Mouse (Mus musculus): ENCODE results near the gene Tmem38b. TPM values are rescaled to one million over a fixed set of nuclear protein-coding genes. Genes with fewer than 3 reads are reported as not detected.

Tmem38b gene
- polyA plus RNA-seq, 1 experiment from 2014 or later = 3.3 TPM

DNA sequence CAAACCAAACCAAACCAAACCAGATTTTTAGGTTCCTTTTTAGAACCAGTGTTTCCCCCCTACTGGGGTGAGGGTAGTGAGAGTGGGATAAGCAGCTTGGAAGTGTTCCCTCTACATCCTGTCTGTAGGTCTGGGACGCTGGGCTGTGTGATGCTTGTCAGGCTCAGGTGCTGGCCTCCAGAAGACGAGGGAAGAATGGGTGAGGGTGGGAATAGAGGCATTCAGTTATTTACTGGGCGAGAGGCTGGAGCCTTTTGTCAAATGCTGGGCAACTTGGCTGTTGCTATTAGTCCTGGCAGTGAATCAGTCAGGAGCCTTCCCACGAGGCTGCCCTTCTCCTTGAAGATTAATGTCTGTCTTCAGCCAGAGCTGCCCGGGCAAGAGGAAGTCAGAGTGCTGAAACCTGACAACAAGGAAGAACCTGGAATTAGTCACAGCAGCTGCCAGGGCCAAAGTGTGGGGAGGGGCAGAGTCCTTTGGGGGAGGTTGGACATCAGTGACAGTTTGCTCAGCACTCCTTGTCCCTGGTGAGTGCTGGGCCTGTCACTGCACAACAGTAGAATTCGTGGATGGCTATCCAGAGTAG is 74.6 kb downstream of the Tmem38b start:
- no peak overlapping the region for H3K4me2 ChIP-seq
- H3K27me3 ChIP-seq (replicated peaks) = no peaks in the 10 kb centered on the region
- H3K4me1 ChIP-seq = no peaks in the 10 kb centered on the region
- no peaks in the 10 kb centered on the region for H3K9me3 ChIP-seq (replicated peaks)
- ATAC-seq = no peak
- H3K27ac ChIP-seq = no peak overlapping the region
- H3K4me3 ChIP-seq = no peak overlapping the region
- 25% methylated on average over 6 of the region's 6 CpGs for WGBS (ENCODE audit: insufficient replicate concordance)
- no peaks in the 10 kb centered on the region for H3K36me3 ChIP-seq
- H3K9ac ChIP-seq = no peak overlapping the region

DNA sequence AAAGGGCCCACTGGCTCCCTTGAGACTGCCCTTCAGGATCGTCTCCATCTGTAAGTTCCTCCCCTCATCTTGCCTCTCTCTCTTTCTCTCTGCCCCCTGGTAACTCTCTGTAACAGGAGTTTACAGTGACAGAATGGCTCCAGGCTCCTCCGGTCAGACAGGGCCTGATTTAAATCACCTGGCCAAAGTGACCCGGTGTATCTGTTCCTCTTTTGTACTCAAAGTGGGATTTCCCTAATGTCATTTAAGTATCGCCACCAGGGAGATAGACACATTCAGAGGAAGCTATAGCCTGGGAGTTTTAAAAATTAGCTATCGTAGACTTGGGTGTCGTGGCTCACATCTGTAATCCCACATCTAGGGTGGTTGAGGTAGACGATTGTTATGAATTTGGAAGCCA is 78.5 kb downstream of the Tmem38b start:
- H3K9ac ChIP-seq = no peak overlapping the region
- H3K4me1 ChIP-seq = no peaks in the 10 kb centered on the region
- H3K27ac ChIP-seq = no peak overlapping the region
- no peaks in the 10 kb centered on the region for H3K9me3 ChIP-seq (replicated peaks)
- no peak overlapping the region for H3K4me3 ChIP-seq
- no peak for ATAC-seq
- H3K4me2 ChIP-seq = no peak overlapping the region
- WGBS (ENCODE audit: insufficient replicate concordance) = 68% methylated on average over 7 of the region's 7 CpGs
- H3K36me3 ChIP-seq = no peaks in the 10 kb centered on the region
- no peaks in the 10 kb centered on the region for H3K27me3 ChIP-seq (replicated peaks)

DNA sequence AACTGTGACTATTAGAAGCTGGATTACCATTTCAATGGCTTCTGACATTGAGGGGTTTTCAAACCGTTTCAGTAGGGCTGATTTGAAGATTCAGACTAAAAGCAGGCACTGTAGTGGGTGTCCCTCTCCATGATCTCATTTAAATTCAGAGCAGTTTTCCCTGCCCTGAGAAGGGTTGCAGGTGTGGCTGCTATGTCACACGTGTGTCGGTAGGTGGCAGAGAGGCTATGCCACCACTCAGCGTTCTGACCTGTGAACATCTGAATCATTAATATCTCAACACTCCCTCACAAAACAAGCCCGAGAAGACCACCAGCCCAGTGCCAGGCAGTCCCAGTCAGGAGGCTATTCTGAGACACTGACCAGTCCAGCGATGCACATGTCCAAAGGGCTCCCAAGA is 79.7 kb downstream of the Tmem38b start:
- no peak overlapping the region for H3K27ac ChIP-seq
- no peaks in the 10 kb centered on the region for H3K4me1 ChIP-seq
- H3K36me3 ChIP-seq = no peaks in the 10 kb centered on the region
- no peak overlapping the region for H3K4me2 ChIP-seq
- no peak overlapping the region for H3K9ac ChIP-seq
- no peak overlapping the region for H3K4me3 ChIP-seq
- no peak for ATAC-seq
- H3K9me3 ChIP-seq (replicated peaks) = no peaks in the 10 kb centered on the region
- no peaks in the 10 kb centered on the region for H3K27me3 ChIP-seq (replicated peaks)
- 37% methylated on average over 6 of the region's 6 CpGs for WGBS (ENCODE audit: insufficient replicate concordance)

DNA sequence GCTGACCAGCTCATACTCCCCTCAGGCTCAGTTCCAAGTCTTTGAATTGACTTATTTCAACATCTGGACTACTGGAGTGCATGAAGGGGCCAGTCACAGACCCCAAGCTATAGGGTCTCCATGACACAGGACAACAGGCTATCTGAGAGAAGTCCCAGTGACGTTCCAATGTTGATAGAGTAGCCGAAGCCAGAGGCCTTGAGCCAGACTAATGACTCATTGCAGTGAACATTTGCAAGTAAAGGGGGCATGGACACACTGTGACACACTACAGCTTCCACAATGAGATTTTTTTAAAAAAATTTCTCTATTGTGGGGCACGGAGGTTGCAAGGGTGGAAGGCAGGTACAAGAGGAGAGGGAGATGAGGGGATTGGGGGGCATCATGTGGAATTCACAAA is 81.2 kb downstream of the Tmem38b start:
- Histone ChIP-seq H3K27ac (no peak overlapping the region), H3K36me3 (no peaks in the 10 kb centered on the region), H3K4me2 (no peak overlapping the region), H3K9ac (no peak overlapping the region), H3K4me1 (no peaks in the 10 kb centered on the region), H3K9me3 (replicated peaks) (no peaks in the 10 kb centered on the region), H3K4me3 (no peak overlapping the region), H3K27me3 (replicated peaks) (no peaks in the 10 kb centered on the region)
- 73% methylated on average over 3 of the region's 3 CpGs for WGBS (ENCODE audit: insufficient replicate concordance)
- no peak for ATAC-seq

Other genes starting within 250 kb of the Tmem38b start
- gene Fsd1l, start 194.6 kb upstream of the Tmem38b start, polyA plus RNA-seq (2016; fragmentation: Nextera tagmentation; extraction: Ambion mirVana) = 1.5 TPM in 2 replicates
- gene Fktn, start 112.0 kb upstream of the Tmem38b start, polyA plus RNA-seq (2016; fragmentation: Nextera tagmentation; extraction: Ambion mirVana) = 6.1 and 7.0 TPM in 2 replicates
- not detected in 2 replicates for gene Tal2, start 46.3 kb upstream of the Tmem38b start, polyA plus RNA-seq (2016; fragmentation: Nextera tagmentation; extraction: Ambion mirVana)